8 mouse cellular contexts compared by ENCODE assay signal in the genomic region with DNA sequence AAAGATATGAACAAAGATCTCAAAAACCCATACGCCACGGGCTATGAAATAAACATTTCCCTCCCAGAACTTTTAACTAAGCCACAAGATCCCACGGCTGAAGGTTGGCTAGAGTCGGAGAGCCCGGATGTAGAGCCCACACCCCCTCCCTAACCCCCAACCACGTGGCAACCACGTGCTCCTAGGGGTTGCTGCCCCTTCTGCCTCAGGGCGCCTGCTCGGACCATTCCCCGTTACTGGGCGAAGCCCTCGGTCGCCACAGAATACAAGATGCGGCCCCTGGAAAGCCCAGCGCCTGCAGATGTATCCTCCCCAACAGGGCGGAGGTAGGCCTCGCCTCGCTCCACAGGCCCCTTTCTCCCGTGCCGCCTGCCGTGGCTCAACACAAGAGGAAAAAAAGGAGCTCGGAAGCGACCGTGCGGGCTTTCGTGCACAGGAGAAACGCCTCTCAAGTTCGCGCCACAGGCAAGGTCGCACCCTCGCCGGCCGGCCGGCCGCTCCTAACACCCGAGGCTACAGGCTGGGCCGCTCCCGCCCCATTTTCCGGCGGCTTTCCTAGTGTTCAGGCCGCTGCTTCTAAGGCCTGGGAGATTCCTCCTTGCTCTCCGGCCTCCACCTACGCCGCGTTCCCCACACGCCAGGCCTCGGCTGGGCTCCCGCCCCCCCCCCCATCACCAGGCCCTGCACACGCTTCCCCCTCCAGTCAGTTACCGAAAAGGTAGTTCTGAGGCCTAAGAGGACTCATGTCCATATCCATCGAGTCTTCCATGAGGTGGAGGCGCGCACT. TPM values are rescaled to one million over a fixed set of nuclear protein-coding genes. Genes with fewer than 3 reads are reported as not detected.
DNase-seq lines count a peak whose midpoint lies in the region; ATAC-seq and TF ChIP-seq lines count a peak whose summit lies in the region.

No protein-coding gene starts in this region.

- H3K4me3 ChIP-seq in embryonic facial prominence, embryonic 12.5 days, result peak overlapping the region; percentile 100
- H3K4me3 ChIP-seq in heart, adult 2 months, result peak overlapping the region; percentile 86
- peak overlapping the region; percentile 61 for H3K4me3 ChIP-seq in kidney, adult 2 months (ENCODE audit: insufficient read depth, low read depth, low read length)
- peak overlapping the region; percentile 82 for H3K4me3 ChIP-seq in midbrain, postnatal 0 days (ENCODE audit: low read depth, low read length)

- no peaks in the 10 kb centered on the region for H3K27me3 ChIP-seq in embryonic facial prominence, embryonic 12.5 days
- H3K27me3 ChIP-seq in heart, adult 2 months (ENCODE audit: control insufficient read depth, insufficient read depth, low read length), result no peaks in the 10 kb centered on the region
- no peaks in the 10 kb centered on the region for H3K27me3 ChIP-seq in kidney, adult 2 months (replicated peaks; ENCODE audit: control insufficient read depth, insufficient read depth, low read length)
- no peaks in the 10 kb centered on the region for H3K27me3 ChIP-seq in midbrain, postnatal 0 days (ENCODE audit: insufficient read depth, low read length)
- no peaks in the 10 kb centered on the region for H3K27me3 ChIP-seq in splenic B cell, adult 2 months (ENCODE audit: control insufficient read depth, insufficient read depth, low read length, poor library complexity, severe bottlenecking)

- WGBS in embryonic facial prominence, embryonic 12.5 days, result 2% methylated on average over 53 of the region's 53 CpGs
- WGBS in heart, adult 2 months, result 3% methylated on average over 53 of the region's 53 CpGs
- WGBS in kidney, adult 2 months, result 2% methylated on average over 52 of the region's 53 CpGs
- 2% methylated on average over 51 of the region's 53 CpGs for WGBS in midbrain, postnatal 0 days

- H3K9me3 ChIP-seq in embryonic facial prominence, embryonic 12.5 days, result no peaks in the 10 kb centered on the region
- H3K9me3 ChIP-seq in midbrain, postnatal 0 days (ENCODE audit: low read length), result no peaks in the 10 kb centered on the region

- TF ChIP-seq EP300 in heart, adult 2 months (IDR thresholded peaks at IDR 0.05; ENCODE audit: insufficient read depth, low read depth, low read length), result no peak

- H3K79me2 ChIP-seq in heart, adult 2 months (replicated peaks; ENCODE audit: control insufficient read depth, insufficient read depth, low read length), result no peaks in the 10 kb centered on the region

- peaks cover 36% of the 10 kb centered on the region for H3K36me3 ChIP-seq in embryonic facial prominence, embryonic 12.5 days
- peaks cover 15% of the 10 kb centered on the region for H3K36me3 ChIP-seq in heart, adult 2 months (ENCODE audit: control insufficient read depth, insufficient read depth, low read length)
- H3K36me3 ChIP-seq in kidney, adult 2 months (ENCODE audit: control insufficient read depth, insufficient read depth, low read length), result no peaks in the 10 kb centered on the region; the same call in 1 of the 2 replicates
- peaks cover 9% of the 10 kb centered on the region; the same call in 1 of the 2 replicates for H3K36me3 ChIP-seq in midbrain, postnatal 0 days (ENCODE audit: insufficient read depth, low read length)
- H3K36me3 ChIP-seq in splenic B cell, adult 2 months (ENCODE audit: control insufficient read depth, insufficient read depth, low read length, poor library complexity, severe bottlenecking), result peaks cover 12% of the 10 kb centered on the region

- H3K4me2 ChIP-seq in embryonic facial prominence, embryonic 12.5 days (replicated peaks), result peak overlapping the region; percentile 91
- H3K4me2 ChIP-seq in midbrain, postnatal 0 days (ENCODE audit: low read depth, low read length, poor library complexity, severe bottlenecking), result peak overlapping the region; percentile 72

- intact Hi-C loops in heart, adult 2 months (cut with DNase I), result loop anchor here (2.0 kb wide), 1 partner anchor 40 kb away; a partner anchor contains a TSS

- peak; percentile 64 for ATAC-seq in embryonic facial prominence, embryonic 12.5 days (ENCODE audit: insufficient number of reproducible peaks, insufficient read depth, low FRiP score, low TSS enrichment)
- peak; percentile 84 for ATAC-seq in midbrain, postnatal 0 days (ENCODE audit: low FRiP score)

- no peak for TF ChIP-seq POLR2A in heart, adult 2 months (IDR thresholded peaks at IDR 0.05; ENCODE audit: insufficient read depth, low read depth, low read length)
- TF ChIP-seq POLR2A in kidney, adult 2 months (IDR thresholded peaks at IDR 0.05; ENCODE audit: low read depth, low read length), result no peak

- peaks cover 11% of the 10 kb centered on the region for H3K4me1 ChIP-seq in embryonic facial prominence, embryonic 12.5 days
- peaks cover 2% of the 10 kb centered on the region for H3K4me1 ChIP-seq in heart, adult 2 months (ENCODE audit: control insufficient read depth, insufficient read depth, low read length)
- peaks cover 3% of the 10 kb centered on the region; the same call in 1 of the 2 replicates for H3K4me1 ChIP-seq in kidney, adult 2 months (ENCODE audit: control insufficient read depth, insufficient read depth, low read length)
- no peaks in the 10 kb centered on the region for H3K4me1 ChIP-seq in midbrain, postnatal 0 days (ENCODE audit: insufficient read depth, low read length)

- H3K27ac ChIP-seq in embryonic facial prominence, embryonic 12.5 days, result peak overlapping the region; percentile 89
- peak overlapping the region; percentile 95 for H3K27ac ChIP-seq in heart, adult 2 months
- H3K27ac ChIP-seq in kidney, adult 2 months (ENCODE audit: insufficient read depth, low read depth, low read length), result peak overlapping the region; percentile 31; the same call in 1 of the 2 replicates
- peak overlapping the region; percentile 88 for H3K27ac ChIP-seq in midbrain, postnatal 0 days (ENCODE audit: low read depth, low read length)

- DNase-seq in 3T3-L1 (ENCODE audit: low read depth, low spot score) (peak; percentile 82), liver (peak; percentile 65)
- peak; percentile 56 for DNase-seq in adrenal gland, adult 8-10 months
- DNase-seq in heart, adult 2 months, result peak; percentile 70
- DNase-seq in kidney, adult 2 months, result peak; percentile 73
- DNase-seq in midbrain, postnatal 0 days (ENCODE audit: low spot score), result peak; percentile 85
- peak; percentile 77 for DNase-seq in splenic B cell, adult 2 months (ENCODE audit: low read depth, low spot score)

- H3K9ac ChIP-seq in embryonic facial prominence, embryonic 12.5 days, result peak overlapping the region; percentile 98
- H3K9ac ChIP-seq in heart, adult 2 months (ENCODE audit: low read depth, low read length), result peak overlapping the region; percentile 71
- peak overlapping the region; percentile 93 for H3K9ac ChIP-seq in midbrain, postnatal 0 days (replicated peaks; ENCODE audit: low read length, poor library complexity, severe bottlenecking)

- no peak for TF ChIP-seq CTCF in heart, adult 2 months (IDR thresholded peaks at IDR 0.05)
- no peak for TF ChIP-seq CTCF in kidney, adult 2 months (conservative IDR thresholded peaks at IDR 0.05; ENCODE audit: insufficient read depth, insufficient read length, low read depth, low read length)
- TF ChIP-seq CTCF in midbrain, postnatal 0 days (IDR thresholded peaks at IDR 0.05), result no peak

RNA-seq across cellular contexts. Expression of a gene that starts 0.6 kb away (rescaled TPM):
- total RNA-seq in adrenal gland, adult 8-10 months (2022), result 100 to 1,000 TPM; 269 to 308 (median 290) TPM
- 922 and 970 TPM in 2 replicates for polyA plus RNA-seq in embryonic facial prominence, embryonic 12.5 days (2016; fragmentation: Nextera tagmentation; extraction: Ambion mirVana)
- total RNA-seq in heart, adult 2 months (2021), result 100 to 1,000 TPM; 136 to 161 TPM
- polyA plus RNA-seq in heart, adult 2 months (2012; rRNA removed), result 57.6 and 101 TPM in 2 replicates
- 77.9 and 98.2 TPM in 2 replicates for polyA plus RNA-seq in kidney, adult 2 months (2012; rRNA removed)
- total RNA-seq in midbrain, postnatal 0 days (2014; rRNA removed), result 303 and 313 TPM in 2 replicates
- polyA plus RNA-seq in midbrain, postnatal 0 days (2015; fragmentation: Nextera tagmentation; extraction: Ambion mirVana), result 321 and 334 TPM in 2 replicates

RNA-seq across cellular contexts. Expression of a gene that starts 15.2 kb away (rescaled TPM):
- 1 to 10 TPM in 2 of 4 experiments, under 1 TPM in 2; 0.62 to 3.5 (median 1.5) TPM for total RNA-seq in adrenal gland, adult 8-10 months (2022)
- polyA plus RNA-seq in embryonic facial prominence, embryonic 12.5 days (2016; fragmentation: Nextera tagmentation; extraction: Ambion mirVana), result 11.5 and 17.2 TPM in 2 replicates
- total RNA-seq in heart, adult 2 months (2021), result 1 to 10 TPM; 3.3 to 4.1 TPM
- 3.0 and 3.7 TPM in 2 replicates for polyA plus RNA-seq in heart, adult 2 months (2012; rRNA removed)
- polyA plus RNA-seq in kidney, adult 2 months (2012; rRNA removed), result 0.50 and 0.52 TPM in 2 replicates
- 6.7 and 10.8 TPM in 2 replicates for total RNA-seq in midbrain, postnatal 0 days (2014; rRNA removed)
- polyA plus RNA-seq in midbrain, postnatal 0 days (2015; fragmentation: Nextera tagmentation; extraction: Ambion mirVana), result 6.5 and 7.7 TPM in 2 replicates

RNA-seq across cellular contexts. Expression of a gene that starts 41.0 kb away (rescaled TPM):
- under 1 TPM in 2 of 4 experiments, not detected in 2; 0.46 to 0.62 TPM for total RNA-seq in adrenal gland, adult 8-10 months (2022)
- 6.6 and 9.1 TPM in 2 replicates for polyA plus RNA-seq in embryonic facial prominence, embryonic 12.5 days (2016; fragmentation: Nextera tagmentation; extraction: Ambion mirVana)
- total RNA-seq in heart, adult 2 months (2021), result not detected
- polyA plus RNA-seq in heart, adult 2 months (2012; rRNA removed), result not detected in 2 replicates
- not detected in 2 replicates for polyA plus RNA-seq in kidney, adult 2 months (2012; rRNA removed)
- total RNA-seq in midbrain, postnatal 0 days (2014; rRNA removed), result 2.5 and 7.2 TPM in 2 replicates
- polyA plus RNA-seq in midbrain, postnatal 0 days (2015; fragmentation: Nextera tagmentation; extraction: Ambion mirVana), result 0.22 TPM in 1 of 2 replicates, not detected in the other

Comparison
In these comparisons a context has a peak if more than half of its experiments do, and no peak if none do; other contexts are left out.
1. Peak in every context shown above with its lines: DNase-seq, ATAC-seq, H3K4me3 ChIP-seq and H3K27ac ChIP-seq.
2. H3K27ac ChIP-seq: peak in every context shown above with its lines; median percentile 95 in heart, adult 2 months; 89 in embryonic facial prominence, embryonic 12.5 days; 88 in midbrain, postnatal 0 days; 31 in kidney, adult 2 months.